ENCODE assay signal across 21 mouse cellular contexts in genomic region chr10:71060269-71060668, GRCm38 (mm10).
DNase-seq lines count a peak whose midpoint lies in the region; ATAC-seq lines count a peak whose summit lies in the region.
"Had no signal": no experiment of that assay in that cellular context is flagged by ENCODE, and none has a peak within 500 bp of the region (broad histone marks: within the 10 kb centered on the region; RNA-seq: fewer than 3 reads in every experiment).

No protein-coding gene starts in this region.

- no peak overlapping the region for H3K4me2 ChIP-seq in hindbrain, embryonic 14.5 days (replicated peaks)
- H3K4me2 ChIP-seq in embryonic facial prominence, embryonic 12.5 days (replicated peaks) = no peak overlapping the region
- no peak overlapping the region for H3K4me2 ChIP-seq in limb, embryonic 12.5 days
- H3K4me2 ChIP-seq: liver, embryonic 13.5 days; midbrain, embryonic 12.5 days had no signal

- no peak overlapping the region for H3K27ac ChIP-seq in hindbrain, embryonic 10.5 days
- no peak overlapping the region for H3K27ac ChIP-seq in hindbrain, embryonic 14.5 days
- 0 out of 2 replicates have a peak overlapping the region, but pooled peaks have one; percentile 36 for H3K27ac ChIP-seq in embryonic facial prominence, embryonic 12.5 days
- H3K27ac ChIP-seq in limb, embryonic 12.5 days = no peak overlapping the region
- H3K27ac ChIP-seq: liver, embryonic 13.5 days; midbrain, embryonic 12.5 days had no signal

- H3K9ac ChIP-seq in hindbrain, embryonic 14.5 days = no peak overlapping the region
- H3K9ac ChIP-seq in embryonic facial prominence, embryonic 12.5 days = no peak overlapping the region
- no peak overlapping the region for H3K9ac ChIP-seq in limb, embryonic 12.5 days (replicated peaks)
- H3K9ac ChIP-seq: forebrain, postnatal 0 days; liver, embryonic 13.5 days; midbrain, embryonic 12.5 days had no signal

- H3K4me1 ChIP-seq in hindbrain, embryonic 10.5 days (replicated peaks) = peaks cover 6% of the 10 kb centered on the region; the same call in 1 of the 2 replicates
- H3K4me1 ChIP-seq in hindbrain, embryonic 14.5 days (replicated peaks; ENCODE audit: control insufficient read depth, insufficient read depth, low read length) = no peaks in the 10 kb centered on the region; the same call in 1 of the 2 replicates
- H3K4me1 ChIP-seq in embryonic facial prominence, embryonic 12.5 days = peaks cover 28% of the 10 kb centered on the region
- H3K4me1 ChIP-seq in limb, embryonic 12.5 days (replicated peaks) = peaks cover 27% of the 10 kb centered on the region
- H3K4me1 ChIP-seq: midbrain, embryonic 12.5 days had no signal

- no peak overlapping the region for H3K4me3 ChIP-seq in hindbrain, embryonic 10.5 days
- H3K4me3 ChIP-seq in hindbrain, embryonic 14.5 days (replicated peaks; ENCODE audit: low read length) = no peak overlapping the region
- no peak overlapping the region for H3K4me3 ChIP-seq in embryonic facial prominence, embryonic 12.5 days
- H3K4me3 ChIP-seq in limb, embryonic 12.5 days (replicated peaks) = no peak overlapping the region
- H3K4me3 ChIP-seq: liver, embryonic 13.5 days; midbrain, embryonic 12.5 days had no signal

- peak; percentile 43 for DNase-seq in hindbrain, embryonic 10.5 days (ENCODE audit: low spot score)
- DNase-seq in hindbrain, embryonic 14.5 days (ENCODE audit: low spot score) = no peak
- DNase-seq in embryo, embryonic 10.5 days (ENCODE audit: low spot score) = peak; percentile 74
- DNase-seq in natural killer cell, adult 2 months (ENCODE audit: low spot score in 2 of 2) = no peak
- DNase-seq in lung, postnatal 14 days = no peak
- no peak for DNase-seq in lung, postnatal 10 days
- DNase-seq: adrenal gland, postnatal 25 days; B cell, adult 2 months; cerebellum, adult 18-20 months; cerebellum, postnatal 36 days; forebrain, postnatal 0 days; gastrocnemius, postnatal 14 days; heart, postnatal 14 days; kidney, adult 9 months; liver, embryonic 13.5 days; retina, postnatal 1 day; thymus, adult 2 months had no signal

- 58% methylated on average over 2 of the region's 2 CpGs for WGBS in hindbrain, embryonic 10.5 days
- WGBS in hindbrain, embryonic 14.5 days = 79% methylated on average over 2 of the region's 2 CpGs
- WGBS in embryonic facial prominence, embryonic 12.5 days = 22% methylated on average over 2 of the region's 2 CpGs
- WGBS in limb, embryonic 12.5 days = 10% methylated on average over 2 of the region's 2 CpGs

- no peaks in the 10 kb centered on the region for H3K9me3 ChIP-seq in hindbrain, embryonic 10.5 days
- H3K9me3 ChIP-seq in hindbrain, embryonic 14.5 days (ENCODE audit: control insufficient read depth, low read length) = no peaks in the 10 kb centered on the region
- H3K9me3 ChIP-seq in embryonic facial prominence, embryonic 12.5 days = no peaks in the 10 kb centered on the region
- H3K9me3 ChIP-seq in limb, embryonic 12.5 days = no peaks in the 10 kb centered on the region
- H3K9me3 ChIP-seq: midbrain, embryonic 12.5 days had no signal

- no peaks in the 10 kb centered on the region for H3K27me3 ChIP-seq in hindbrain, embryonic 10.5 days (ENCODE audit: insufficient read depth, poor library complexity, severe bottlenecking)
- no peaks in the 10 kb centered on the region for H3K27me3 ChIP-seq in hindbrain, embryonic 14.5 days (ENCODE audit: control insufficient read depth, insufficient read depth, low read length)
- no peaks in the 10 kb centered on the region for H3K27me3 ChIP-seq in embryonic facial prominence, embryonic 12.5 days
- no peaks in the 10 kb centered on the region for H3K27me3 ChIP-seq in limb, embryonic 12.5 days
- H3K27me3 ChIP-seq: liver, embryonic 13.5 days; midbrain, embryonic 12.5 days had no signal

- no peak for ATAC-seq in hindbrain, embryonic 14.5 days (ENCODE audit: low FRiP score)
- peak; percentile 72 for ATAC-seq in embryonic facial prominence, embryonic 12.5 days (ENCODE audit: insufficient number of reproducible peaks, insufficient read depth, low FRiP score, low TSS enrichment)
- ATAC-seq in limb, embryonic 12.5 days (ENCODE audit: insufficient number of reproducible peaks, insufficient read depth, low FRiP score, low TSS enrichment, low read depth) = peak; percentile 84; the same call in 1 of the 2 replicates
- ATAC-seq: forebrain, postnatal 0 days; hindbrain, embryonic 16.5 days had no signal

- H3K36me3 ChIP-seq in hindbrain, embryonic 10.5 days = no peaks in the 10 kb centered on the region
- no peaks in the 10 kb centered on the region for H3K36me3 ChIP-seq in hindbrain, embryonic 14.5 days (replicated peaks; ENCODE audit: control insufficient read depth, insufficient read depth)
- H3K36me3 ChIP-seq in embryonic facial prominence, embryonic 12.5 days = no peaks in the 10 kb centered on the region
- no peaks in the 10 kb centered on the region for H3K36me3 ChIP-seq in limb, embryonic 12.5 days
- H3K36me3 ChIP-seq: liver, embryonic 13.5 days; midbrain, embryonic 12.5 days had no signal

Comparison
In these comparisons a context has a peak if more than half of its experiments do, and no peak if none do; other contexts are left out.
1. DNase-seq: peak in hindbrain, embryonic 10.5 days (single experiment) and embryo, embryonic 10.5 days (single experiment); none in hindbrain, embryonic 14.5 days (single experiment), natural killer cell, adult 2 months (0 of 2), lung, postnatal 14 days (single experiment) and lung, postnatal 10 days (single experiment).